Mouse (Mus musculus): Measurements from ENCODE around the gene Ccdc62. TPM values are rescaled to one million over a fixed set of nuclear protein-coding genes. Genes with fewer than 3 reads are reported as not detected.

Gene Ccdc62
- total and polyA plus RNA-seq, 3 experiments = 7.5 to 13.4 TPM; not detected in 1

- no peak for TF ChIP-seq USF2 (IDR thresholded peaks at IDR 0.05; ENCODE audit: borderline replicate concordance in 1 of 2, insufficient read depth in 1 of 2, low read depth in 1 of 2, low read length in 2 of 2)
- TF ChIP-seq POLR2AphosphoS2 (IDR thresholded peaks at IDR 0.05; ENCODE audit: low read length) = peak; percentile 98
- TF ChIP-seq CTCF (IDR thresholded peaks at IDR 0.05 in 2 of 3, conservative IDR thresholded peaks at IDR 0.05 in 1 of 3; ENCODE audit: control insufficient read depth in 1 of 3, insufficient read depth in 1 of 3, low read depth in 2 of 3, low read length in 3 of 3, poor library complexity in 1 of 3, severe bottlenecking in 1 of 3) = no peak
Observed at GRCm38 (mm10) chr5:123930508-123930989, at the start of gene Ccdc62 (continued).

DNA sequence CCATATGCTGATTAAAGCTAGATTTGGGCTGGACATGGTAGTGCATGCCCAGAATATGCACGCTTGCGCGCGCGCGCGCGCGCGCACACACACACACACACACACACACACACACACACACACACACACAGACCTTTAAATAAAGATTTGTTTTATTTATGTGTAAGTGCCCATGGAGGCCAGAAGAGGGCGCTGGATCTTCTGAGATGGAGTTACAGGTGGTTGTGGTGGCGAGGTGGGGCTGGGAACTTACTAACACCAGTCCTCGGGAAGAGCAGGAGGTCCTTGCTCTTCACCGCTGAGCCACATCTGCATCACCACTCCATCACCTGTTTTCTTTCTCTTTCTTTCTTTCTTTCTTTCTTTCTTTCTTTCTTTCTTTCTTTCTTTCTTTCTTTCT, 49.7 kb upstream of the Ccdc62 start:
- Histone ChIP-seq H3K4me1 (ENCODE audit: control insufficient read depth in 1 of 2, insufficient read depth in 2 of 2, low read length in 2 of 2) (peaks cover 4 to 8% of the 10 kb centered on the region in 2 experiments), H3K27ac (ENCODE audit: control insufficient read depth, low read depth, low read length) (no peak overlapping the region), H3K79me2 (ENCODE audit: control insufficient read depth, insufficient read depth, low read length, poor library complexity) (no peaks in the 10 kb centered on the region), H3K36me3 (ENCODE audit: control insufficient read depth in 1 of 2, insufficient read depth in 2 of 2, low read length in 2 of 2) (no peaks in the 10 kb centered on the region), H3K27me3 (ENCODE audit: control insufficient read depth in 1 of 2, insufficient read depth in 2 of 2, low read length in 2 of 2) (no peaks in the 10 kb centered on the region; a peak in 2 of 4 replicates), H3K4me3 (ENCODE audit: control insufficient read depth in 1 of 2, insufficient read depth in 1 of 2, low read depth in 2 of 2, low read length in 2 of 2) (no peak overlapping the region), H3K9me3 (replicated peaks; ENCODE audit: insufficient read depth, low read length) (no peaks in the 10 kb centered on the region), H3K9ac (ENCODE audit: control insufficient read depth, low read depth, low read length, poor library complexity, severe bottlenecking) (no peak overlapping the region)
- peak; percentile 45 for DNase-seq (ENCODE audit: low read depth, low spot score)
- TF ChIP-seq ZC3H11A (IDR thresholded peaks at IDR 0.05; ENCODE audit: low read depth, low read length) = 0 out of 2 replicates have a peak, but pooled peaks have one; percentile 30
- no peak for TF ChIP-seq JUND (IDR thresholded peaks at IDR 0.05; ENCODE audit: low read depth, low read length)
- TF ChIP-seq CHD1 (IDR thresholded peaks at IDR 0.05; ENCODE audit: low read depth, low read length) = no peak
- no peak for TF ChIP-seq ELF1 (IDR thresholded peaks at IDR 0.05; ENCODE audit: low read depth, low read length)
- no peak for TF ChIP-seq BHLHE40 (IDR thresholded peaks at IDR 0.05; ENCODE audit: borderline replicate concordance, low read depth, low read length)
- TF ChIP-seq RAD21 (IDR thresholded peaks at IDR 0.05; ENCODE audit: low read depth, low read length) = peak; percentile 21; the same call in 1 of the 2 replicates
- TF ChIP-seq NELFE (IDR thresholded peaks at IDR 0.05; ENCODE audit: low read depth, low read length) = no peak
- TF ChIP-seq E2F4 (IDR thresholded peaks at IDR 0.05; ENCODE audit: borderline replicate concordance, low read depth, low read length) = no peak
- TF ChIP-seq CTCF (IDR thresholded peaks at IDR 0.05 in 2 of 3, conservative IDR thresholded peaks at IDR 0.05 in 1 of 3; ENCODE audit: control insufficient read depth in 1 of 3, insufficient read depth in 1 of 3, low read depth in 2 of 3, low read length in 3 of 3, poor library complexity in 1 of 3, severe bottlenecking in 1 of 3) = peak in 2 of 3 experiments; percentile 40 to 44; a peak in 5 of 6 replicates
- TF ChIP-seq ZKSCAN1 (IDR thresholded peaks at IDR 0.05; ENCODE audit: low read depth, low read length) = no peak
- peak; percentile 28; the same call in 1 of the 2 replicates for TF ChIP-seq SMC3 (IDR thresholded peaks at IDR 0.05; ENCODE audit: low read depth, low read length)
- TF ChIP-seq HCFC1 (IDR thresholded peaks at IDR 0.05; ENCODE audit: low read depth, low read length) = no peak

DNA sequence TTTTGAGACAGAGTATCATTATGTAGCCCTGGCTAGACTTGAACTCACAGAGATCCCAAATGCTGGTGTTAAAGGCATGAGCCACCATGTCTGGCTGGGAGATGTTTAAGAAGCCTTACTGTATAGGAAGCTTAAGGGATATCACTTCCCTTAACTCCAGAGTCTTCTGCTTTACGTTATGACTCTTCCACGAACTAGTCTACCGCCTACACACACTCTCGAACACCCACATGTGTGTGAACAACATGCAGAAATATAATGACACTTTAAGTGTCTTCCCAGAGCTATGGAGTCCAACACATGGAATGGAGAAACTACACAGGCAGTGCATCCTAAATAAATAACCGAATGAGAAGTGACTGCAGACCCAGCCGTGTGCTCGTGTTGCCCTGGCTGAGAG, 46.6 kb upstream of the Ccdc62 start:
- no peaks in the 10 kb centered on the region for H3K9me3 ChIP-seq (replicated peaks; ENCODE audit: insufficient read depth, low read length)
- DNase-seq (ENCODE audit: low read depth, low spot score) = no peak
- no peaks in the 10 kb centered on the region for H3K36me3 ChIP-seq (ENCODE audit: control insufficient read depth in 1 of 2, insufficient read depth in 2 of 2, low read length in 2 of 2)
- H3K27ac ChIP-seq (ENCODE audit: control insufficient read depth, low read depth, low read length) = peak overlapping the region; percentile 66
- H3K4me3 ChIP-seq (ENCODE audit: control insufficient read depth in 1 of 2, insufficient read depth in 1 of 2, low read depth in 2 of 2, low read length in 2 of 2) = peak overlapping the region; percentile 61 to 86
- H3K27me3 ChIP-seq (ENCODE audit: control insufficient read depth in 1 of 2, insufficient read depth in 2 of 2, low read length in 2 of 2) = no peaks in the 10 kb centered on the region; a peak in 1 of 4 replicates
- no peaks in the 10 kb centered on the region for H3K79me2 ChIP-seq (ENCODE audit: control insufficient read depth, insufficient read depth, low read length, poor library complexity)
- TF ChIP-seq ZNF384 (IDR thresholded peaks at IDR 0.05; ENCODE audit: low read depth, low read length) = no peak
- TF ChIP-seq MXI1 (IDR thresholded peaks at IDR 0.05; ENCODE audit: low read depth, low read length) = 0 out of 2 replicates have a peak, but pooled peaks have one; percentile 50
- H3K9ac ChIP-seq (ENCODE audit: control insufficient read depth, low read depth, low read length, poor library complexity, severe bottlenecking) = peak overlapping the region; percentile 74
- H3K4me1 ChIP-seq (ENCODE audit: control insufficient read depth in 1 of 2, insufficient read depth in 2 of 2, low read length in 2 of 2) = peaks cover 4 to 8% of the 10 kb centered on the region in 2 experiments

Data from MEL (cell line).